Mouse (Mus musculus): ENCODE measurements around the gene Taok1.
"Not testable (repeated sequence)": the region's sequence is repeated elsewhere in the genome, so short reads cannot be mapped to it uniquely, and the experiment has no call there.

- not testable (repeated sequence) for TF ChIP-seq ZNF384 (IDR thresholded peaks at IDR 0.05; ENCODE audit: low read depth, low read length); HCFC1 (IDR thresholded peaks at IDR 0.05; ENCODE audit: borderline replicate concordance, insufficient read depth, low read length); MAFK (IDR thresholded peaks at IDR 0.05; ENCODE audit: insufficient read depth, low read depth, low read length); CHD2 (IDR thresholded peaks at IDR 0.05; ENCODE audit: low read depth, low read length); ZC3H11A (IDR thresholded peaks at IDR 0.05; ENCODE audit: borderline replicate concordance, low read depth, low read length)
Measured at GRCm38 (mm10) chr11:77528420-77528819, 79.2 kb downstream of the Taok1 start.

Measured in ES-E14 (cell line).